Mouse (Mus musculus) left cerebral cortex, adult 2 months (tissue): ENCODE results near the gene Phox2b. TPM values are rescaled to one million over a fixed set of nuclear protein-coding genes. Genes with fewer than 3 reads are reported as not detected.

ENCODE experiments used
- DNase-seq, 2 experiments: peaks; one replicate each; pipeline ENCODE4 v3.0.0; 2021 to 2022; ENCODE audit warnings: low spot score in 2 of 2, mixed read lengths in 1 of 2; ENCODE audit errors: extremely low spot score in 1 of 2
- H3K27ac ChIP-seq: fragments of 200-600 bp; 2 replicates; pipeline ENCODE4 v1.8.1; 2022
- H3K4me3 ChIP-seq: fragments of 200-600 bp; 2 replicates; pipeline ENCODE4 v1.8.1; 2022
- CTCF ChIP-seq: fragments of 200-600 bp; IDR thresholded peaks from 2 replicates; pipeline ENCODE4 v1.8.1; 2022; ENCODE audit warnings: antibody characterized with exemption, mild to moderate bottlenecking, moderate library complexity
- intact Hi-C: fragments of 180-260 bp; cut with DNase I; formaldehyde crosslinking; loops from one replicate; pipeline ENCODE4 v1.15.1; 2025
- long read RNA-seq, 2 experiments: library from polyadenylated mRNA; stranded (forward); transcript quantifications; one replicate each; pipeline ENCODE4 v2.0.0; 2021; ENCODE audit warnings: borderline mapping rate in 2 of 2
- total RNA-seq, 2 experiments: library from RNA; stranded (reverse); gene quantifications; 2 replicates each; pipeline ENCODE4 v1.2.3; 2021

The Phox2b gene
- not detected for total RNA-seq
- long read RNA-seq, experiment 1 = 0 reads
- long read RNA-seq, experiment 2 = 0 reads

- no peak within 1 kb of the TSS for H3K27ac ChIP-seq
- intact Hi-C loops = no loop called here
- peak in 1 of 2 experiments; percentile 17 for DNase-seq
- H3K4me3 ChIP-seq = no peak within 1 kb of the TSS
- no peak for TF ChIP-seq CTCF
Observed at GRCm38 (mm10) chr5:67098733-67099323, at the start of gene Phox2b. TSS of gene Phox2b (minus strand) at chr5:67099301.

- DNase-seq = no peak
- intact Hi-C loops = no loop called here
- Histone ChIP-seq H3K4me3 (no peak overlapping the region), H3K27ac (no peak overlapping the region)
- TF ChIP-seq CTCF = no peak
Observed at GRCm38 (mm10) chr5:67142622-67143021, 43.5 kb upstream of the Phox2b start.

GRCm38 (mm10) chr5:67139052-67140015, 40.2 kb upstream of the Phox2b start:
- TF ChIP-seq CTCF = no peak
- Histone ChIP-seq H3K4me3 (no peak overlapping the region), H3K27ac (no peak overlapping the region)
- DNase-seq = no peak
- intact Hi-C loops = no loop called here

- intact Hi-C loops = no loop called here
- TF ChIP-seq CTCF = no peak
- Histone ChIP-seq H3K4me3 (no peak overlapping the region), H3K27ac (no peak overlapping the region)
- no peak for DNase-seq
Observed at GRCm38 (mm10) chr5:67138643-67139042, 39.5 kb upstream of the Phox2b start.

- no peak overlapping the region for H3K27ac ChIP-seq
- DNase-seq = no peak
- H3K4me3 ChIP-seq = no peak overlapping the region
- no peak for TF ChIP-seq CTCF
- intact Hi-C loops = no loop called here
Observed at GRCm38 (mm10) chr5:67134698-67135097, 35.6 kb upstream of the Phox2b start.

- no peak for TF ChIP-seq CTCF
- DNase-seq = no peak
- Histone ChIP-seq H3K4me3 (no peak overlapping the region), H3K27ac (no peak overlapping the region)
- intact Hi-C loops = no loop called here
Observed at GRCm38 (mm10) chr5:67131671-67132070, 32.6 kb upstream of the Phox2b start.

- intact Hi-C loops = no loop called here
- no peak for DNase-seq
- TF ChIP-seq CTCF = no peak
- H3K4me3 ChIP-seq = no peak overlapping the region
- H3K27ac ChIP-seq = no peak overlapping the region
Observed at GRCm38 (mm10) chr5:67106261-67106660, 7.2 kb upstream of the Phox2b start.

GRCm38 (mm10) chr5:67103016-67103415, 3.9 kb upstream of the Phox2b start:
- intact Hi-C loops = loop anchor here (2.0 kb wide), 1 partner anchor 122 kb away; no protein-coding TSS in a partner anchor

GRCm38 (mm10) chr5:67101793-67102600, 2.9 kb upstream of the Phox2b start:
- no peak for DNase-seq
- intact Hi-C loops = loop anchor here (2.0 kb wide), 1 partner anchor 123 kb away; no protein-coding TSS in a partner anchor
- no peak for TF ChIP-seq CTCF
- no peak overlapping the region for H3K4me3 ChIP-seq
- H3K27ac ChIP-seq = no peak overlapping the region

More at GRCm38 (mm10) chr5:67103016-67103415, 3.9 kb upstream of the Phox2b start:
- Histone ChIP-seq H3K4me3 (no peak overlapping the region), H3K27ac (no peak overlapping the region)
- no peak for DNase-seq
- no peak for TF ChIP-seq CTCF

GRCm38 (mm10) chr5:67101395-67101760, 2.3 kb upstream of the Phox2b start:
- H3K4me3 ChIP-seq = no peak overlapping the region
- TF ChIP-seq CTCF = no peak
- intact Hi-C loops = no loop called here
- H3K27ac ChIP-seq = no peak overlapping the region
- no peak for DNase-seq

- no peak for DNase-seq
- H3K4me3 ChIP-seq = no peak overlapping the region
- intact Hi-C loops = no loop called here
- TF ChIP-seq CTCF = no peak
- H3K27ac ChIP-seq = no peak overlapping the region
Observed at GRCm38 (mm10) chr5:67100564-67101394, 1.7 kb upstream of the Phox2b start.
